Mouse (Mus musculus): Measurements from ENCODE around the gene Wnt1.
"Not testable (repeated sequence)": the region's sequence is repeated elsewhere in the genome, so short reads cannot be mapped to it uniquely, and the experiment has no call there.

- not testable (repeated sequence) for TF ChIP-seq POLR2A (IDR thresholded peaks at IDR 0.05; ENCODE audit: control insufficient read depth, low read depth, low read length); CTCF (IDR thresholded peaks at IDR 0.05; ENCODE audit: control insufficient read depth, insufficient read depth, insufficient replicate concordance, low read depth, low read length)
Observed at GRCm38 (mm10) chr15:98743863-98744262, 45.8 kb upstream of the Wnt1 start.
